Mouse (Mus musculus) bone marrow, adult 2 months (tissue): Measurements from ENCODE around the gene Olfr1195. TPM values are rescaled to one million over a fixed set of nuclear protein-coding genes. Genes with fewer than 3 reads are reported as not detected.
"Not testable (repeated sequence)": the region's sequence is repeated elsewhere in the genome, so short reads cannot be mapped to it uniquely, and the experiment has no call there.

ENCODE experiments used
- H3K27ac ChIP-seq: fragments of 200-500 bp; 2 replicates; pipeline ENCODE4 v1.5.1; 2012; ENCODE audit warnings: low read depth, mild to moderate bottlenecking, control low read depth, inconsistent platforms, low read length; ENCODE audit not compliant: control insufficient read depth, poor library complexity, insufficient read depth
- H3K4me1 ChIP-seq: fragments of 200-500 bp; 2 replicates; pipeline ENCODE4 v1.6.1; 2011; ENCODE audit warnings: low read length; ENCODE audit not compliant: control insufficient read depth, insufficient read depth
- H3K4me3 ChIP-seq: fragments of 200-500 bp; replicated peaks from 2 replicates; pipeline ENCODE3; 2011; ENCODE audit warnings: mild to moderate bottlenecking, low read depth, low read length, control low read depth; ENCODE audit not compliant: control insufficient read depth
- CTCF ChIP-seq: fragments of 200-500 bp; IDR thresholded peaks from 2 replicates; pipeline ENCODE4 v1.5.1; 2011; ENCODE audit warnings: low read length, control low read depth; ENCODE audit not compliant: control insufficient read depth, insufficient read depth
- POLR2A ChIP-seq: fragments of 200-500 bp; IDR thresholded peaks from 2 replicates; pipeline ENCODE4 v1.6.1; 2011; ENCODE audit warnings: low read depth, mild to moderate bottlenecking, control low read depth, low read length, borderline replicate concordance; ENCODE audit not compliant: control insufficient read depth
- WGBS: fragments of 180-500 bp; shearing (Covaris S2); methylation state at CpG from one replicate; pipeline ENCODE4 v1.1.7; 2018; 5-methylcytosine and 5-hydroxymethylcytosine counted together
- polyA plus RNA-seq: library from polyadenylated mRNA; stranded (reverse); fragments of >200 nt; gene quantifications from 2 replicates; pipeline ENCODE4 v1.2.4, GENCODE M21; 2011; ENCODE audit warnings: low replicate concordance; ENCODE audit not compliant: missing spikeins, insufficient read depth, insufficient read length

Gene Olfr1195
- not detected in 2 replicates for polyA plus RNA-seq

DNA sequence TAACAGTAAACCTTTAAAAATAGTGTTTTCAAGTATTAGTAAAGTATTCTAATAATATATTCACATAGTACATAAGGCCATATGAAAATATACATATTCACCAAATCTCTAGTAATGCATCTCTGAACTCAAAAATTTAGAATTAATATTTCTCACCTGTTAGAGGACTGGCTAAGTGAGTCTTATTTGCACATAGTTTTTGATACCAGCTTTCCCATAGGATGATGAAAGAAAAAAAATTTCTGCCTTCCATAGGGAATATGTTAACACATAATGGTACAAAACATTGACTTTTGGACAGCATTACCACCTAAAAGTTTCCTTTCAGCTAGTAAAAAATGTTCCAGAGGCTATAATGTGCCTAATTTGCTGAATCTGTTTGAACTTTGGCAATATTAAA is at the start of gene Olfr1195:
Gene Olfr1195, minus strand, starts transcription at position 101 of the 400 bp plus-strand sequence.
- Histone ChIP-seq H3K4me1 (no peaks in the 10 kb centered on the region), H3K27ac (no peak within 1 kb of the TSS), H3K4me3 (no peak within 1 kb of the TSS)
- TF ChIP-seq POLR2A (no peak), CTCF (no peak)

DNA sequence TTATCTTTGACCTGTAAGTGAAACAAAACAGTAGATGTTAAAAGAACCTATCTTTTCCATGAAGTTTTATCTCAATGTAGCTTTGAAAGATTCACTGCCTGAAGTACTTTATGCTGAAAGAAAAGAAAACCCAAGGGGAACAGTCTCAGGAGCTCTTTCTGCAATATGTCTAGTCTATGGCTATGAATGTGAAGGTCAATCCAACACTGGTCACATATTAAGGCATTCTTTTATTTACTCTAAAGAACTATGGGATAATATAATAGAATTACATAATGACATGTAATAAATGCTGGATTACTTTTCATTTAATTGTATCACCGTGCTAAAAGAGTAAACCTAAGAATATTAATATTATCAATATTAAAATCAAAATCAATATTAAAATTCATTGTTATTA is 43.3 kb upstream of the Olfr1195 start, which contains the start of gene Olfr1197:
Gene Olfr1197, minus strand, starts transcription at position 101 of the 400 bp plus-strand sequence.
- Histone ChIP-seq H3K4me1 (no peaks in the 10 kb centered on the region), H3K27ac (no peak within 1 kb of the TSS), H3K4me3 (no peak within 1 kb of the TSS)
- WGBS = 68% methylated on average over 1 of the region's 1 CpGs
- TF ChIP-seq CTCF = no peak
- no peak for TF ChIP-seq POLR2A

DNA sequence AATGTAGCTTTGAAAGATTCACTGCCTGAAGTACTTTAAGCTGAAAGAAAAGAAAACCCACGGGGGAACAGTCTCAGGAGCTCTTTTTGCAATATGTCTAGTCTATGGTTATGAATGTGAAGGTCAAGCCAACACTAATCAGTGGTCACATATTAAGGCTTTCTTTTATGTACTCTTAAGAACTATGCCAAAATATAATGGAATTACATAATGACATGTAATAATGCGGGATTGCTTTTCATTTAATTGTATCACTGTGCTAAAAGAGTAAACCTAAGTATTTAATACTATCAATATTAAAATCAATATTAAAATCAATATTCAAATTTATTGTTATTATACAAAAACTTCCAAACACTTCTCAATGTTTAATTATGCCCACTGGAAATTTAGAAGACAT is 15.5 kb upstream of the Olfr1195 start, which contains the start of gene Olfr1196:
Gene Olfr1196, minus strand, starts transcription at position 101 of the 400 bp plus-strand sequence.
- no peak for TF ChIP-seq CTCF
- TF ChIP-seq POLR2A = no peak
- 73% methylated on average over 2 of the region's 2 CpGs for WGBS
- Histone ChIP-seq H3K4me3 (no peak within 1 kb of the TSS), H3K27ac (no peak within 1 kb of the TSS), H3K4me1 (no peaks in the 10 kb centered on the region)

DNA sequence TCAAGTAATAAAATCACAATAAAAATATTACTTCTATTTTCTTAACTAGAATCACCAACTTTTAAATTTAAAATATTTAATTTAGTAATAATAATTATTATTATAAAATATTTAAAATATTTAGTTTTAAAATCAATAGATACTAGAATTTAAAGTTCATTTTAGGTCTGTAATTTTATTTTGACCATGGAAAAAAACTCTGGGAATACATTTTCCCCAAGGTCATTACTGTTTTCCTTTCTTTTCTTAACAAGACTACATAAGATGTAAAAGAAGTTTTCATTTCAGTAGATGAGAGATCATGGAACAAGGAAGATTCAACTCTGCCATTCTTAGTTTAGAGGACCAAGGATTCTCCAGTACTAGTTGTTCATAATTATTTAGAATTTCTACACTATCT is 13.7 kb downstream of the Olfr1195 start, which contains the start of gene Olfr1193:
Gene Olfr1193, plus strand, starts transcription at position 301 of the 400 bp plus-strand sequence.
- not testable (repeated sequence) for H3K4me1 ChIP-seq, H3K27ac ChIP-seq, H3K4me3 ChIP-seq

DNA sequence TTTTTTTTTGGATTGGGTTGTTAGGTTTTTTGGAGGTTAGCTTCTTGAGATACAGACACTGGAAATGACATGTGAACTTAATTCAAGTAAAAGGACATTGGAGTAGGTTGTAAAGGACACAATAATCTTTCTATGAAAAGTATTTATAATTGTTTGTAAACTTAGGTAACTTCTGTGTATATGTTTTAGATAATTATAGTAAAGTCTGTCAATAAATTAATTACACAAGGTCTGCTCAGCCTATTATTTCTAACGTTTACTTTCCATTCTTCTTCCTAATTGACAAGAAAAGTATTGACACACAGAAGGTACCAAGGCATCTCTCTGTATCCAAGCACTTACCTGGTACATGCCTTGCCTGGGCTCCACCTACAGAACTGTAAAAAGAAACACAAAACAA is 40.8 kb downstream of the Olfr1195 start, which contains the start of gene Olfr1192-ps1:
Gene Olfr1192-ps1, plus strand, starts transcription at position 301 of the 400 bp plus-strand sequence.
- 50% methylated on average over 1 of the region's 1 CpGs for WGBS
- Histone ChIP-seq H3K4me3 (no peak within 1 kb of the TSS), H3K4me1 (no peaks in the 10 kb centered on the region), H3K27ac (no peak within 1 kb of the TSS)
- TF ChIP-seq POLR2A = no peak

DNA sequence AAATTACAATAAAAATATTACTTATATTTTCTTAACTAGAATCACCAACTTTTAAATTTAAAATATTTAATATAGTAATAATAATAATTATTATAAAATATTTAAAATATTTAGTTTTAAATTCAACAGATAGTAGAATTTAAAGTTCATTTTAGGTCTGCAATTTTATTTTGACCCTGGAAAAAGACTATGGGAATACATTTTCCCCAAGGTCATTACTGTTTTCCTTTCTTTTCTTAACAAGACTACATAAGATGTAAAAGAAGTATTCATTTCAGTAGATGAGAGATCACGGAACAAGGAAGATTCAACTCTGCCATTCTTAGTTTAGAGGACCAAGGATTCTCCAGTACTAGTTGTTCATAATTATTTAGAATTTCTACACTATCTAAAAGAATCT is 48.7 kb downstream of the Olfr1195 start, which contains the start of gene Olfr1191-ps1:
Gene Olfr1191-ps1, plus strand, starts transcription at position 301 of the 400 bp plus-strand sequence.
- WGBS = 77% methylated on average over 1 of the region's 1 CpGs
- H3K4me3 ChIP-seq, H3K4me1 ChIP-seq, H3K27ac ChIP-seq: not testable (repeated sequence)

Other genes starting within 250 kb of the Olfr1195 start
- not detected in 2 replicates for gene Gm13757, start 240.1 kb downstream of the Olfr1195 start, polyA plus RNA-seq
- gene Olfr1183, start 234.3 kb downstream of the Olfr1195 start, polyA plus RNA-seq = not detected in 2 replicates
- not detected in 2 replicates for gene Olfr1184, start 205.6 kb downstream of the Olfr1195 start, polyA plus RNA-seq
- gene Olfr1185-ps1, start 195.9 kb downstream of the Olfr1195 start, polyA plus RNA-seq = not detected in 2 replicates
- gene Olfr1186, start 170.6 kb downstream of the Olfr1195 start, polyA plus RNA-seq = not detected in 2 replicates
- gene Olfr1188, start 132.3 kb downstream of the Olfr1195 start, polyA plus RNA-seq = not detected in 2 replicates
- not detected in 2 replicates for gene Olfr1189, start 102.7 kb downstream of the Olfr1195 start, polyA plus RNA-seq
- gene Olfr1191-ps1, start 48.6 kb downstream of the Olfr1195 start, polyA plus RNA-seq = 0.16 and 1.7 TPM in 2 replicates
- gene Olfr1192-ps1, start 40.7 kb downstream of the Olfr1195 start, polyA plus RNA-seq = 0.29 TPM in 1 of 2 replicates, not detected in the other
- not detected in 2 replicates for gene Olfr1193, start 13.6 kb downstream of the Olfr1195 start, polyA plus RNA-seq
- not detected in 2 replicates for gene Olfr1196, start 15.4 kb upstream of the Olfr1195 start, polyA plus RNA-seq
- gene Olfr1197, start 43.2 kb upstream of the Olfr1195 start, polyA plus RNA-seq = not detected in 2 replicates
- 0.87 TPM in 1 of 2 replicates, not detected in the other for gene Olfr1198, start 62.2 kb upstream of the Olfr1195 start, polyA plus RNA-seq
- 0.63 TPM in 1 of 2 replicates, not detected in the other for gene Olfr1199, start 71.3 kb upstream of the Olfr1195 start, polyA plus RNA-seq
- not detected in 2 replicates for gene Olfr1200, start 81.3 kb upstream of the Olfr1195 start, polyA plus RNA-seq
- not detected in 2 replicates for gene Olfr1201, start 103.8 kb upstream of the Olfr1195 start, polyA plus RNA-seq
- not detected in 2 replicates for gene Olfr1202, start 125.3 kb upstream of the Olfr1195 start, polyA plus RNA-seq
- not detected in 2 replicates for gene Olfr1205, start 140.6 kb upstream of the Olfr1195 start, polyA plus RNA-seq
- gene Olfr1204, start 160.1 kb upstream of the Olfr1195 start, polyA plus RNA-seq = not detected in 2 replicates
- gene Olfr1206, start 174.0 kb upstream of the Olfr1195 start, polyA plus RNA-seq = not detected in 2 replicates
- not detected in 2 replicates for gene Olfr1208, start 213.1 kb upstream of the Olfr1195 start, polyA plus RNA-seq
- not detected in 2 replicates for gene Olfr1209, start 226.0 kb upstream of the Olfr1195 start, polyA plus RNA-seq
- gene Olfr1211, start 248.9 kb upstream of the Olfr1195 start, polyA plus RNA-seq = not detected in 2 replicates